Mouse (Mus musculus): ENCODE measurements around the gene Acly. TPM values are rescaled to one million over a fixed set of nuclear protein-coding genes. Genes with fewer than 3 reads are reported as not detected.

Gene Acly
- total RNA-seq, 2 experiments from 2014 or later, result 17.6 to 22.0 TPM

DNA sequence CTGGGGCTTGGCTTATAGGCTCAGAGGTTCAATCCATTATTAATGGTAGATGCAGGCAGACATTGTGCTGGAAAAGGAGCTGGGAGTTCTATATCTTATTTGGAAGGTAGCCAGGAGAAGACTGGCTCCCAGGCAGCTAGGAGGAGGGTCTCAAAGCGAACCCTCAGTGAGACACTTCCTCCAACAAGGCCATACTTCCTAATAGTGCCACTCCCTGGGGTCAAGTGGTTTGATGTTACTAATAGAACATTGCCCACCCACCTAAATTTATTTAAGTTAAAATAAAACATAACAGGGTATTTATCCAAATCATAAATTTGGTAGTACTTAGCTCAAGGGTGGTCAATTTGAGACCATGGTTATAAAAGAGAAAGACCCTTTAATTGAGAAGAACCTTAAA lies 62.0 kb downstream of the Acly start:
- ATAC-seq (replicated peaks; ENCODE audit: low FRiP score, poor library complexity, severe bottlenecking), result no peak

DNA sequence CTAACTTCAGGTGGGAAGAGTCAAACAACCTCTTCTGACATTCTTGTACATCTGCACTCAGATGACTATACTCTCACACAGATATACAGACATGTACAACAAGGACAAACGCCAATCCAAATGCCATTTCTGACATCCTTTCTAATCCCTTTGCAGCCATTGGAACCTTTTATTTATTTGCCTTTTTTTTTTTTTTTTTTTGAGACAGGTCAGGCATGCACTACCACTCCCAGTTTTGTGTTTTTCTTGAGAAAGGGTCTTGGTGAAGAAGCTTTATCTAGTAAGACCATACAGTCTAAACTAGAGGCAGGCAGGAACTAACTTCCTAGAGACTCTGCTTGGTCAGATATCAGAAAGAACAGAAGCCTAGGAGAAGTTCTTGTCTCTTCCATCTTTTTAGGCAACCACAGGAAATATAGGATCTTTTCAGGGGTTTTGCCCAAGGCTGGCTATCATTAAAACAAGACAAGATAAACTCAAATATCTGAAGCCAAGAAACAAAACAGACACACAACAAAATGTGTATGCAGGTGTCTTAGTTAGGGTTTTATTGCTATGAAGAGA lies 62.5 kb downstream of the Acly start:
- ATAC-seq (replicated peaks; ENCODE audit: low FRiP score, poor library complexity, severe bottlenecking), result no peak

DNA sequence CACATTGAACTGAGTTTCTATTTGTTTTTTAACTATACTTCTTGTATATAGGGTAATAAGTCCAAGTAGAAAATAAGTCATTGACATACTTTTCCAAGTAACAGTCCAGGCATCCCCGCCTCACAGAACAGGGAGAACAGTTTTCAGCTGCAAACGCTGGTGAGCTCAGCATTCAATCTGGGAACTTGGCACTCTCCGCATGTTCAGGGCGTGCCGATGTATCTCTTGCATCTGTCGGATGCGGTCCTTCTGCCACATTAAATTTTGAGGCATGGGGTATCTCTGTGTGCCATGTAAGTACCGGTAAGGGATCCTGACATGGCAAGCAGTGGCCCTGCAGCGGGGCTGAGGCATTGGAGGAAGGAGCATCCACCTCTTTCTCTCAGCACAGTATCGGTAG lies 65.1 kb downstream of the Acly start:
- ATAC-seq (replicated peaks; ENCODE audit: low FRiP score, poor library complexity, severe bottlenecking), result no peak

DNA sequence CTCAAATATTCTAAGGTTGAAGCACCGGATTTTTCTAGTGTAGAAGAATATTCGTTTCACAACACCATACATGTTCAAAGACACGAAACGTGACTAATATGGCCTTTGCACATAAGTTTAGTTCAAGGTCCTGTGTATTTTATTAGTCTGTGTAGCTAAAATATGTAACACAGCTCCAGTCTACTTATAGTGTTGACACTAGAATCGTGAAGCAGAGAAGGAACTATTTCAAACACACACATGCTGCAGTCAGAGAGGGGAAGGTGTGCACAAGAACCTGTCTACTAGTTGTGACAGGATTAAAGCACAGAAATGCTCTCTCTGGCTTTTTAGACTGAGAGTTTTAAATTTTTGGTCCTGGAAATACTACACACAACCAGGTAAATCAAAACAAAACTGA lies 70.1 kb downstream of the Acly start:
- ATAC-seq (replicated peaks; ENCODE audit: low FRiP score, poor library complexity, severe bottlenecking), result no peak

DNA sequence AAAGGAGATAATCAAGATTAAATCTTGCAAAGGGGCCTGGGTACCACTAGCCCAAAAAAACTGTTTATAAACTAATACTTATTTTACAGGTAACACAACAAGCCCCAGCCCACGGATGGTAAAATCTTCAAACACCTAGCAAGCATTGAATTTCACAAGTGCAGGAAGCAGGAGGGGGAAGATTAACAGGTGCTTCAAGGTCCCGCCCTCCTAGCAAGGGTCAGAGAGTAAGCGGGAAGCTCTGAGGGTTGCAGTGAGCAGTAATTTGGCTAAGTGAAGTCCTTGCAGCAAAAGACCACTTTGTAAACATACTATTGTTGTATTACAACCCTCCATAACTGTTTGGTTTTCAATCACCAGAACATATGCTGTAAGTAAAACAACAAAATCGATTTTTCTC lies 70.6 kb downstream of the Acly start:
- no peak for ATAC-seq (replicated peaks; ENCODE audit: low FRiP score, poor library complexity, severe bottlenecking)

DNA sequence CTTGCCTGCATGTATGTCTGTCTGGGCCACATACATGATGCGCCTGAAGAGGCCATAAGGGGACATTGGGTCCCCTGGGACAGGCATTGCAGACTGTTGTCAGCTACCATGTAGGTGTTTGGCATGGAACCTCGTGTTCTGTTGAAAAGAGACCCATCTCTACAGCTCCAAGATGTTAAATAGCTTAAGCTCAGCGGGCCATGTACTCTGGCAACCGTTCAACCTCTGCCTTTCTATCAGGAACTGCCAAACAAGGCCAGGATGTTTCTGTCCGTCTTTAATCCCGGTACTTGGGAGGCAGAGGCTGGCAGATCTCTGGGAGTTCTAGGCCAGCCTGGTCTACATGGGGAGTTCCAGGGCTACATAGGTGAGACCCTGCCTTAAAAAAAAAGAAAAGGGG lies 85.2 kb downstream of the Acly start:
- no peak for ATAC-seq (replicated peaks; ENCODE audit: low FRiP score, poor library complexity, severe bottlenecking)

DNA sequence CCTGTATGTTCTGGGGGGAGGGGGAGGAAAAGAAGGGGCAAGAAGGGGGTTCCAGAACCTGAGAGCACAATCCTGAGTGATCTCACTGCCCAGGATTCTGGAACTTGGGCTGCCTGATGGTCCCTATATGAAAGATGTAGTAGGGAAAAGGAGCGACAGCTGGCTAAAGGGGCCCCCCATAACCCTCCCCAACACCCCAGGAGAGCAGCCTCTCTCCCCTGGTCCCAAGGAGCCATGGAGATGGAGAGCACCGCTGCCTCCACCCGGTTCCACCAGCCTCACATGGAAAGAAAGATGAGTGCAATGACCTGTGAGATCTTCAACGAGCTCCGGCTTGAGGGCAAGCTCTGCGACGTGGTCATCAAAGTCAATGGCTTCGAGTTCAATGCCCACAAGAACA lies 86.0 kb downstream of the Acly start, which contains the start of the genes Nt5c3b and Klhl10:
Nt5c3b (minus strand) TSS at position 12 of the 400 bp plus-strand sequence.
Klhl10 (plus strand) TSS at position 121 of the 400 bp plus-strand sequence.
- ATAC-seq (replicated peaks; ENCODE audit: low FRiP score, poor library complexity, severe bottlenecking), result no peak

DNA sequence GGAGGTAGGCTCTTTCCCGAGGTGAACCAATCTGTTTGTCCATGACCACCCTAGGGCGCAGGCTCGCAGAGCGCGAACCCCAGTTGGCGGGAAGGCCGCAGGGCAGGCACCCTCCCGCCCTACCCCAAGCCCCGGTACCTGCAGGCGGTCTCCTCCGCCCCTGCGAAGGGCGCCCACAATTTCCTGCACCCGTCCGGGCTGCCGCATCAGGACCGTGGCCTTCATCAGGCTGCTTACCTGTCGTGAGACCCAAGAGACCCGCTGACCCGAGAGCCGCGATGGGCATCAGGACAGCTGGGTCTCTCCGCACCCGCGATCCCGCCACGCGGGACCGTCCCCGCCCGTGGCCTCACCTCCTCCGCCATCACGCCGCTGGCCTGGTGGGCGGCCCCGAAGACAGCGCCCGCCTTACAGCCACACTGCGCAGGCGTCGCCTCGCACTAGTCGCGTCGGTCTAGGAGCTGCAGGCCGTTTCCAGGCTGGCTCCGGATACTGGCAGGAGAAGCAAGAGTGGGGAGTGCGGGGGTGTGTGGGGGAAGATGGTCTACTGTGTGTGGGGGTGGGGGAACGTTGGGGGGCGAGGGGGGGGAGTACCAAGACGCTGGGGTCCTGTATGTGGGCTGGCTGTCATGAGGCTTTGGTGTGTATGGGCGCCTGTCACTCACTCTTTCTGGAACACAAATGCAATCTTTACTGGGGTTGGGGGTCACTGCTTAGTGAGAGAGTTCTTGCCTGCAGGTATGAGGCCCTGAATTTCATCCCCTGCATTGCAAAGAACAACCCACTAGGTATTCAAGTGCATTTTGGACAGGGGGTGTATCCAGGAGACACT lies 86.9 kb downstream of the Acly start:
- ATAC-seq (replicated peaks; ENCODE audit: low FRiP score, poor library complexity, severe bottlenecking), result peak; percentile 84

DNA sequence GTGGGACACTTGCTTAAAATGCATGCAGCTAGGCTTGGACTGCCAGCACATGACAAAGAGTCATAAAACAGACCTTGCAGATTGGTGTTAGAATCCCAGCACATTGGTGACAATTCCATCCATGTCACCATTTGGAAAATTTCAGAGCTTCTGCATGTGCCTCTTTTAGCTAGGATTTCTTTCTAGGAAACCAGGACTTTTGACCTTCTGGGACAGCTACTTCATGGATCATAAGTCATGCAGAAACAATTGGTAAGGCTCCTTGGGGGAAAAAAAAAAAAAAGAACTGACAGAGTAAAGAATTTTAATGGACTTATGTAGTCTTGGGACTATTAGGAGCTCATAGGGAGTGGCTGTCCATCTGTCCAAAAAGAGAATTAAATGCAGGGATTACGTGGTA lies 89.9 kb downstream of the Acly start:
- ATAC-seq (replicated peaks; ENCODE audit: low FRiP score, poor library complexity, severe bottlenecking), result no peak

DNA sequence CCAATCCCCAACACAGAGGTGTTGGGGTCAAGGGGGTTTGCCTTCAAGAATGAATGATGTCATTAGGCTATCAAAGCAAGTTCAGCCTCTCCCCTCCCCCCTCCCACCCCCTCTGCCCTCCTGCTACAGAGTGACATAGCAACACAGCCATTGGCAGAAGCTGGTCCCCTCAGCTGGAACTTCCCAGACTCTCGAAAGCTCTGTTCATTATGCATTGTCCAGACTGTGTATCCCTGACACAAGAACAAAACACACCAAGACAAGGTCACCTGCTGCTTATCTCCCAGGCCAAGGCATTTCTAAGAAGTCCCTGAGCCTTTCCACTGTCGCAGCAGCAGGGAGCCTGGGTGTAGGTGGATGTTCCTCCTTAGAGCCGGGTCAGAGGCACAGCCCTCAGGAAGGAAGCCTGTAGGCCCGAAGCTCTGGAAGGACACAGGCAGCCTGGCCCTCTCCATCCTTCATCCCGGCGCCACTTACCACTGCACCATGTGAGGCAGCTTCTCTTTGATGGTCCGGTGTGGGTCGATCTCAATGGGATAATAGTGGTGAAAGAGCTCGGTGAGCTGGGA lies 92.0 kb downstream of the Acly start:
- no peak for ATAC-seq (replicated peaks; ENCODE audit: low FRiP score, poor library complexity, severe bottlenecking)

DNA sequence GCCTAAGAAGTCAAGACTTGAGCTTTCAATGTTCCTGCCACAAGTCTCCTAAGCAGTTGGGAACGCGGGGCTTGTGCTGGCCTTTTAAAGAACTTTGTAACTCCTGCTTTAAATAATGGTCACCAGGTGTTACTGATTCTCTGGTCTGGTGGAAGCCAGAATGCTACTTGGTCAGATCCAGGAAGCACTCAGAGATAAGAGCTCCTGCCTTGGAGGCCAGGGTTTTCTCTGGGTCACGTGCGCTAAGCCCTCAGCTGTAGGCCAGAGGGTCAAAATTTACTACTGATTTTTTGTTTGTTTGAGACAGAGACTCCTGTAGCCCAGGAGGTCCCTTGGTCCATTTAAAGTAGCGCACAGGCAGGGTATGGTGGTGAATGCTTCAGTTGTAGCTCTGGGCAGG lies 95.8 kb downstream of the Acly start:
- no peak for ATAC-seq (replicated peaks; ENCODE audit: low FRiP score, poor library complexity, severe bottlenecking)

DNA sequence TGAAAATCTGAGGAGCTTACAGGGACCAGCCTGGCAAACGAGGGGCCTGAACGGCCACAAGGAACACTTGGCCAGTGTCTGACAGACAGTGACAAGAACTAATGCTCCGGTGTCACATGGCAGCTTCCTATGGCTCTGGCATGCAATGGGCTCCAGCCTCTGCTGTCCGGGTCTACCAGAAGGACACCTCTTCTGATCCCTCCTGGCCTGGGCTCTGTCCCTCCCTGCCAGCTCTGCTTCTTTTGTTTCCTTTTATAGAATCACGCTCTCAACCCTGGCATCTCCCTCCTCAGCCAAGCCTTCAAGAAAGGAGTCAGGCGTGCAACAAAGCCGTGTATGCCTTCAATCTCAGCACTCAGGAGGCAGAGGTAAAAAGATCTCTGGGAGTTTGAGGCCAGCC lies 97.7 kb downstream of the Acly start:
- ATAC-seq (replicated peaks; ENCODE audit: low FRiP score, poor library complexity, severe bottlenecking), result no peak

DNA sequence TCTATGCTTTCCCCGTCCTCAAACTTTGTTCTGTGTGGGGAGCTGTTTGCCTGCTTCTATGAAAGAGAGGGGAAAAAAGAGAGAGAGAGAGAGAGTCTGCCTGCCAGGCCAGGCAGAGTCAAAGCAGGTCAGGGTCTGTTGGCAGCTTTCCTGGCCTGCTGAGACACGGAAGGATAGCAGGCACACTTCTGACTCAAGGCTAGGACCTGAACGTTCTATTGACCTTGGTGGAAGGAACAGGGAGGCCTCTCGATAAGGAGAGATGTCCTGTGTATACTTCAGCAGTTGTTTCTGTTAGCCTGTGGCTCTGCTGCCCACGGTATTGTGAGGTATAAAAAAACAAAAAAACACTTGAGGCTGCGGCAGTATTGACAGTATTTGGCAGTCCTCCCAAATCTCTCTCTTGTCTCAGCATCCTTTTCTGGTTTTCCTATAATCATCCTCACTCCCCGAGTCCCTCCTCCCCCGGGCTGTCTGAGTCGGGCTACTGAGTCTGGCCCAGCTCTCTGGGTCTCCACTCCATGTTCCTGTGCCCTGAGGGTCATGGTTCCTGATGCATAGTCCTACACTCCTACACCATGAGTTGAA lies 99.1 kb downstream of the Acly start:
- ATAC-seq (replicated peaks; ENCODE audit: low FRiP score, poor library complexity, severe bottlenecking), result no peak

DNA sequence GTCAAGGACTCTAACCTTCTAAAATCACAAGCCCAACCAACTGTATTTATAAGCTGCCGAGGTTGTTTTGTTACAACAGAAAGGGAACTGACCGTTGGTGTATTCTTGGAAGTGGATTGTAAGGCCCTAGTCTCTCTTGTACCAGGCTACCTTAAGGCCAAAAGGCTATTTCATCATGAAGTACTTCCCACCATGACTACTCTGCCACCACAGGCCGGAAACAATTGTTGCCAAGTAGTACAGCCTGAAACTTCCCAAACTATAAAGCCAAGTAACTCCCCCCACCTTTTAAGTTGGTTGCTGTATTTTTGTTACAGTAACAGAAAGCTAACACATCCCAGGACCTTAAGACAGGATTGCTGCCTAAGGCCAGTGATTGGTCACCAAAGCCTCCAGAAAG lies 101.0 kb downstream of the Acly start:
- no peak for ATAC-seq (replicated peaks; ENCODE audit: low FRiP score, poor library complexity, severe bottlenecking)

Other genes with a start within 250 kb of the Acly start
- 1,616 and 1,886 TPM in 2 replicates for gene Eif1, start 208.1 kb downstream of the Acly start, total RNA-seq (2015; ENCODE audit: low replicate concordance)
- 389 and 952 TPM in 2 replicates for gene Eif1, start 208.1 kb downstream of the Acly start, total RNA-seq (2017; ENCODE audit: low replicate concordance)
- not detected in 2 replicates for gene Gast, start 193.6 kb downstream of the Acly start, total RNA-seq (2015; ENCODE audit: low replicate concordance)
- gene Gast, start 193.6 kb downstream of the Acly start, total RNA-seq (2017; ENCODE audit: low replicate concordance), result not detected in 2 replicates
- gene Hap1, start 171.9 kb downstream of the Acly start, total RNA-seq (2015; ENCODE audit: low replicate concordance), result not detected in 2 replicates
- gene Hap1, start 171.9 kb downstream of the Acly start, total RNA-seq (2017; ENCODE audit: low replicate concordance), result 0.13 TPM in 1 of 2 replicates, not detected in the other
- gene Jup, start 130.2 kb downstream of the Acly start, total RNA-seq (2015; ENCODE audit: low replicate concordance), result 7.2 and 10.1 TPM in 2 replicates
- gene Jup, start 130.2 kb downstream of the Acly start, total RNA-seq (2017; ENCODE audit: low replicate concordance), result 1.9 and 5.5 TPM in 2 replicates
- not detected in 2 replicates for gene P3h4, start 113.2 kb downstream of the Acly start, total RNA-seq (2015; ENCODE audit: low replicate concordance)
- gene P3h4, start 113.2 kb downstream of the Acly start, total RNA-seq (2017; ENCODE audit: low replicate concordance), result not detected in 2 replicates
- gene Fkbp10, start 112.3 kb downstream of the Acly start, total RNA-seq (2015; ENCODE audit: low replicate concordance), result not detected in 2 replicates
- gene Fkbp10, start 112.3 kb downstream of the Acly start, total RNA-seq (2017; ENCODE audit: low replicate concordance), result not detected in 2 replicates
- 2.5 TPM in 2 replicates for gene Nt5c3b, start 86.2 kb downstream of the Acly start, total RNA-seq (2015; ENCODE audit: low replicate concordance)
- gene Nt5c3b, start 86.2 kb downstream of the Acly start, total RNA-seq (2017; ENCODE audit: low replicate concordance), result 0.26 TPM in 1 of 2 replicates, not detected in the other
- not detected in 2 replicates for gene Klhl10, start 86.1 kb downstream of the Acly start, total RNA-seq (2015; ENCODE audit: low replicate concordance)
- gene Klhl10, start 86.1 kb downstream of the Acly start, total RNA-seq (2017; ENCODE audit: low replicate concordance), result not detected in 2 replicates
- 2.5 and 5.0 TPM in 2 replicates for gene Klhl11, start 55.3 kb downstream of the Acly start, total RNA-seq (2015; ENCODE audit: low replicate concordance)
- 12.1 and 15.7 TPM in 2 replicates for gene Klhl11, start 55.3 kb downstream of the Acly start, total RNA-seq (2017; ENCODE audit: low replicate concordance)
- gene Ttc25, start 17.6 kb upstream of the Acly start, total RNA-seq (2015; ENCODE audit: low replicate concordance), result not detected in 2 replicates
- not detected in 2 replicates for gene Ttc25, start 17.6 kb upstream of the Acly start, total RNA-seq (2017; ENCODE audit: low replicate concordance)
- gene Cnp, start 46.9 kb upstream of the Acly start, total RNA-seq (2015; ENCODE audit: low replicate concordance), result 3.6 and 23.1 TPM in 2 replicates
- 14.1 and 14.4 TPM in 2 replicates for gene Cnp, start 46.9 kb upstream of the Acly start, total RNA-seq (2017; ENCODE audit: low replicate concordance)
- 17.2 and 18.0 TPM in 2 replicates for gene Nkiras2, start 91.2 kb upstream of the Acly start, total RNA-seq (2015; ENCODE audit: low replicate concordance)
- gene Nkiras2, start 91.2 kb upstream of the Acly start, total RNA-seq (2017; ENCODE audit: low replicate concordance), result 5.8 and 9.4 TPM in 2 replicates
- gene Dnajc7, start 92.2 kb upstream of the Acly start, total RNA-seq (2015; ENCODE audit: low replicate concordance), result 79.3 and 93.5 TPM in 2 replicates
- 103 and 106 TPM in 2 replicates for gene Dnajc7, start 92.2 kb upstream of the Acly start, total RNA-seq (2017; ENCODE audit: low replicate concordance)
- not detected in 2 replicates for gene Zfp385c, start 164.5 kb upstream of the Acly start, total RNA-seq (2015; ENCODE audit: low replicate concordance)
- not detected in 2 replicates for gene Zfp385c, start 164.5 kb upstream of the Acly start, total RNA-seq (2017; ENCODE audit: low replicate concordance)
- gene Dhx58, start 176.3 kb upstream of the Acly start, total RNA-seq (2015; ENCODE audit: low replicate concordance), result 6.8 and 7.5 TPM in 2 replicates
- 17.8 and 26.2 TPM in 2 replicates for gene Dhx58, start 176.3 kb upstream of the Acly start, total RNA-seq (2017; ENCODE audit: low replicate concordance)
- 2.5 and 11.2 TPM in 2 replicates for gene Kat2a, start 184.5 kb upstream of the Acly start, total RNA-seq (2015; ENCODE audit: low replicate concordance)
- 1.9 and 2.6 TPM in 2 replicates for gene Kat2a, start 184.5 kb upstream of the Acly start, total RNA-seq (2017; ENCODE audit: low replicate concordance)
- gene Hspb9, start 185.8 kb upstream of the Acly start, total RNA-seq (2015; ENCODE audit: low replicate concordance), result not detected in 2 replicates
- not detected in 2 replicates for gene Hspb9, start 185.8 kb upstream of the Acly start, total RNA-seq (2017; ENCODE audit: low replicate concordance)
- 99.8 and 136 TPM in 2 replicates for gene Rab5c, start 210.2 kb upstream of the Acly start, total RNA-seq (2015; ENCODE audit: low replicate concordance)
- gene Rab5c, start 210.2 kb upstream of the Acly start, total RNA-seq (2017; ENCODE audit: low replicate concordance), result 80.2 and 110 TPM in 2 replicates
- not detected in 2 replicates for gene Kcnh4, start 231.9 kb upstream of the Acly start, total RNA-seq (2015; ENCODE audit: low replicate concordance)
- not detected in 2 replicates for gene Kcnh4, start 231.9 kb upstream of the Acly start, total RNA-seq (2017; ENCODE audit: low replicate concordance)
- gene Hcrt, start 234.9 kb upstream of the Acly start, total RNA-seq (2015; ENCODE audit: low replicate concordance), result not detected in 2 replicates
- not detected in 2 replicates for gene Hcrt, start 234.9 kb upstream of the Acly start, total RNA-seq (2017; ENCODE audit: low replicate concordance)
- 0.72 and 0.84 TPM in 2 replicates for gene Ghdc, start 243.0 kb upstream of the Acly start, total RNA-seq (2015; ENCODE audit: low replicate concordance)
- gene Ghdc, start 243.0 kb upstream of the Acly start, total RNA-seq (2017; ENCODE audit: low replicate concordance), result 0.51 and 1.4 TPM in 2 replicates

Data from erythroid progenitor cell, adult 5-6 weeks (primary cell).